Mouse (Mus musculus): ENCODE measurements around the gene Tenm4. TPM values are rescaled to one million over a fixed set of nuclear protein-coding genes. Genes with fewer than 3 reads are reported as not detected.

Tenm4 gene
- polyA plus RNA-seq, 1 experiment from 2014 or later = 2.3 TPM

GRCm38 (mm10) chr7:96270684-96271083 is 99.6 kb downstream of the Tenm4 start:
- no peak overlapping the region for H3K4me3 ChIP-seq
- 66% methylated on average over 4 of the region's 4 CpGs for WGBS (ENCODE audit: insufficient replicate concordance)
- no peaks in the 10 kb centered on the region for H3K27me3 ChIP-seq (replicated peaks)
- no peak overlapping the region for H3K4me2 ChIP-seq
- no peaks in the 10 kb centered on the region for H3K4me1 ChIP-seq
- no peak for ATAC-seq
- H3K9ac ChIP-seq = no peak overlapping the region
- no peaks in the 10 kb centered on the region for H3K36me3 ChIP-seq
- no peaks in the 10 kb centered on the region for H3K9me3 ChIP-seq (replicated peaks)
- no peak overlapping the region for H3K27ac ChIP-seq

- H3K4me1 ChIP-seq = no peaks in the 10 kb centered on the region
- no peak for ATAC-seq
- 53% methylated on average over 3 of the region's 3 CpGs for WGBS (ENCODE audit: insufficient replicate concordance)
These were observed 101.0 kb downstream of the Tenm4 start for GRCm38 (mm10) chr7:96272068-96272467.

GRCm38 (mm10) chr7:96274486-96274885 is 103.4 kb downstream of the Tenm4 start:
- Histone ChIP-seq H3K4me1 (no peaks in the 10 kb centered on the region), H3K27me3 (replicated peaks) (no peaks in the 10 kb centered on the region), H3K36me3 (no peaks in the 10 kb centered on the region), H3K9ac (no peak overlapping the region), H3K4me3 (no peak overlapping the region), H3K9me3 (replicated peaks) (no peaks in the 10 kb centered on the region), H3K4me2 (no peak overlapping the region), H3K27ac (no peak overlapping the region)
- 71% methylated on average over 2 of the region's 2 CpGs for WGBS (ENCODE audit: insufficient replicate concordance)
- ATAC-seq = no peak

More at GRCm38 (mm10) chr7:96272068-96272467, 101.0 kb downstream of the Tenm4 start:
- no peak overlapping the region for H3K27ac ChIP-seq
- no peak overlapping the region for H3K4me2 ChIP-seq
- H3K4me3 ChIP-seq = no peak overlapping the region
- no peaks in the 10 kb centered on the region for H3K27me3 ChIP-seq (replicated peaks)
- no peaks in the 10 kb centered on the region for H3K36me3 ChIP-seq
- no peak overlapping the region for H3K9ac ChIP-seq
- no peaks in the 10 kb centered on the region for H3K9me3 ChIP-seq (replicated peaks)

- Histone ChIP-seq H3K27me3 (replicated peaks) (no peaks in the 10 kb centered on the region), H3K4me1 (no peaks in the 10 kb centered on the region), H3K4me3 (no peak overlapping the region), H3K9ac (no peak overlapping the region), H3K27ac (no peak overlapping the region), H3K9me3 (replicated peaks) (no peaks in the 10 kb centered on the region), H3K4me2 (no peak overlapping the region), H3K36me3 (no peaks in the 10 kb centered on the region)
- no peak for ATAC-seq
- 77% methylated on average over 10 of the region's 10 CpGs for WGBS (ENCODE audit: insufficient replicate concordance)
These were observed 106.5 kb downstream of the Tenm4 start for GRCm38 (mm10) chr7:96277550-96277949.

GRCm38 (mm10) chr7:96278378-96278777 is 107.3 kb downstream of the Tenm4 start:
- Histone ChIP-seq H3K4me1 (no peaks in the 10 kb centered on the region), H3K4me2 (no peak overlapping the region), H3K9ac (no peak overlapping the region), H3K27me3 (replicated peaks) (no peaks in the 10 kb centered on the region), H3K9me3 (replicated peaks) (no peaks in the 10 kb centered on the region), H3K4me3 (no peak overlapping the region), H3K27ac (no peak overlapping the region), H3K36me3 (no peaks in the 10 kb centered on the region)
- ATAC-seq = no peak
- WGBS (ENCODE audit: insufficient replicate concordance) = 76% methylated on average over 11 of the region's 11 CpGs

- H3K27ac ChIP-seq = no peak overlapping the region
- no peaks in the 10 kb centered on the region for H3K27me3 ChIP-seq (replicated peaks)
- no peaks in the 10 kb centered on the region for H3K36me3 ChIP-seq
- ATAC-seq = no peak
- no peak overlapping the region for H3K4me2 ChIP-seq
- H3K9ac ChIP-seq = no peak overlapping the region
- no peaks in the 10 kb centered on the region for H3K4me1 ChIP-seq
- H3K9me3 ChIP-seq (replicated peaks) = no peaks in the 10 kb centered on the region
- 65% methylated on average over 4 of the region's 4 CpGs for WGBS (ENCODE audit: insufficient replicate concordance)
- no peak overlapping the region for H3K4me3 ChIP-seq
These were observed 109.7 kb downstream of the Tenm4 start for GRCm38 (mm10) chr7:96280795-96281194.

GRCm38 (mm10) chr7:96290576-96290975 is 119.5 kb downstream of the Tenm4 start:
- ATAC-seq = no peak
- Histone ChIP-seq H3K27me3 (replicated peaks) (no peaks in the 10 kb centered on the region), H3K27ac (no peak overlapping the region), H3K4me1 (no peaks in the 10 kb centered on the region), H3K36me3 (no peaks in the 10 kb centered on the region), H3K9ac (no peak overlapping the region), H3K4me2 (no peak overlapping the region), H3K9me3 (replicated peaks) (no peaks in the 10 kb centered on the region), H3K4me3 (no peak overlapping the region)
- 56% methylated on average over 2 of the region's 2 CpGs for WGBS (ENCODE audit: insufficient replicate concordance)

GRCm38 (mm10) chr7:96295959-96296358 is 124.9 kb downstream of the Tenm4 start:
- no peak overlapping the region for H3K27ac ChIP-seq
- no peak overlapping the region for H3K4me2 ChIP-seq
- H3K36me3 ChIP-seq = no peaks in the 10 kb centered on the region
- ATAC-seq = no peak
- no peaks in the 10 kb centered on the region for H3K9me3 ChIP-seq (replicated peaks)
- H3K9ac ChIP-seq = no peak overlapping the region
- 66% methylated on average over 5 of the region's 5 CpGs for WGBS (ENCODE audit: insufficient replicate concordance)
- no peaks in the 10 kb centered on the region for H3K4me1 ChIP-seq
- no peaks in the 10 kb centered on the region for H3K27me3 ChIP-seq (replicated peaks)
- H3K4me3 ChIP-seq = no peak overlapping the region

GRCm38 (mm10) chr7:96300826-96301397 is 129.9 kb downstream of the Tenm4 start:
- Histone ChIP-seq H3K36me3 (no peaks in the 10 kb centered on the region), H3K27me3 (replicated peaks) (no peaks in the 10 kb centered on the region), H3K9ac (no peak overlapping the region), H3K4me3 (no peak overlapping the region), H3K4me1 (no peaks in the 10 kb centered on the region), H3K27ac (no peak overlapping the region), H3K4me2 (no peak overlapping the region), H3K9me3 (replicated peaks) (no peaks in the 10 kb centered on the region)
- WGBS (ENCODE audit: insufficient replicate concordance) = 67% methylated on average over 8 of the region's 8 CpGs
- ATAC-seq = no peak

GRCm38 (mm10) chr7:96301813-96302212 is 130.8 kb downstream of the Tenm4 start:
- H3K4me3 ChIP-seq = no peak overlapping the region
- no peak overlapping the region for H3K9ac ChIP-seq
- 53% methylated on average over 2 of the region's 3 CpGs for WGBS (ENCODE audit: insufficient replicate concordance)
- H3K4me2 ChIP-seq = no peak overlapping the region
- no peaks in the 10 kb centered on the region for H3K4me1 ChIP-seq
- no peaks in the 10 kb centered on the region for H3K9me3 ChIP-seq (replicated peaks)
- no peak for ATAC-seq
- H3K27ac ChIP-seq = no peak overlapping the region
- H3K27me3 ChIP-seq (replicated peaks) = no peaks in the 10 kb centered on the region
- no peaks in the 10 kb centered on the region for H3K36me3 ChIP-seq

- H3K4me3 ChIP-seq = no peak overlapping the region
- ATAC-seq = no peak
- no peaks in the 10 kb centered on the region for H3K4me1 ChIP-seq
- H3K4me2 ChIP-seq = no peak overlapping the region
- 33% methylated on average over 2 of the region's 2 CpGs for WGBS (ENCODE audit: insufficient replicate concordance)
- no peaks in the 10 kb centered on the region for H3K9me3 ChIP-seq (replicated peaks)
- no peaks in the 10 kb centered on the region for H3K36me3 ChIP-seq
- H3K27me3 ChIP-seq (replicated peaks) = no peaks in the 10 kb centered on the region
- H3K27ac ChIP-seq = no peak overlapping the region
- no peak overlapping the region for H3K9ac ChIP-seq
These were observed 132.9 kb downstream of the Tenm4 start for GRCm38 (mm10) chr7:96303963-96304362.

- H3K4me1 ChIP-seq = no peaks in the 10 kb centered on the region
- no peak for ATAC-seq
- H3K27me3 ChIP-seq (replicated peaks) = no peaks in the 10 kb centered on the region
- H3K4me3 ChIP-seq = no peak overlapping the region
- no peaks in the 10 kb centered on the region for H3K36me3 ChIP-seq
- no peak overlapping the region for H3K9ac ChIP-seq
- H3K9me3 ChIP-seq (replicated peaks) = no peaks in the 10 kb centered on the region
- H3K4me2 ChIP-seq = no peak overlapping the region
- H3K27ac ChIP-seq = no peak overlapping the region
- 49% methylated on average over 5 of the region's 5 CpGs for WGBS (ENCODE audit: insufficient replicate concordance)
These were observed 134.4 kb downstream of the Tenm4 start for GRCm38 (mm10) chr7:96305382-96305935.

GRCm38 (mm10) chr7:96308106-96308505 is 137.1 kb downstream of the Tenm4 start:
- no peak overlapping the region for H3K27ac ChIP-seq
- H3K4me2 ChIP-seq = no peak overlapping the region
- no peak overlapping the region for H3K9ac ChIP-seq
- H3K4me1 ChIP-seq = no peaks in the 10 kb centered on the region
- no peak overlapping the region for H3K4me3 ChIP-seq
- H3K9me3 ChIP-seq (replicated peaks) = no peaks in the 10 kb centered on the region
- no peaks in the 10 kb centered on the region for H3K27me3 ChIP-seq (replicated peaks)
- no peaks in the 10 kb centered on the region for H3K36me3 ChIP-seq
- WGBS (ENCODE audit: insufficient replicate concordance) = 75% methylated on average over 6 of the region's 6 CpGs
- no peak for ATAC-seq

All from liver, embryonic 12.5 days (tissue).